Mouse (Mus musculus): ENCODE measurements around the gene Stk19.

Stk19 gene

GRCm38 (mm10) chr17:34836856-34837221 is at the start of gene Stk19, which contains the start of gene Dxo:
TSS of gene Stk19 (minus strand) at chr17:34836945.
TSS of gene Dxo (plus strand) at chr17:34837019.
- DNase-seq (ENCODE audit: low spot score), result peak; percentile 97

- DNase-seq (ENCODE audit: low spot score), result no peak
Measured at GRCm38 (mm10) chr17:34885615-34886014, 48.9 kb upstream of the Stk19 start.

GRCm38 (mm10) chr17:34884704-34885103 is 48.0 kb upstream of the Stk19 start:
- no peak for DNase-seq (ENCODE audit: low spot score)

GRCm38 (mm10) chr17:34883332-34883731 is 46.6 kb upstream of the Stk19 start:
- DNase-seq (ENCODE audit: low spot score), result no peak

- no peak for DNase-seq (ENCODE audit: low spot score)
Measured at GRCm38 (mm10) chr17:34881683-34882310, 45.1 kb upstream of the Stk19 start, which contains the start of gene Gm20547. TSS of gene Gm20547 (minus strand) at chr17:34882042.

- no peak for DNase-seq (ENCODE audit: low spot score)
Measured at GRCm38 (mm10) chr17:34881166-34881565, 44.4 kb upstream of the Stk19 start.

- DNase-seq (ENCODE audit: low spot score), result no peak
Measured at GRCm38 (mm10) chr17:34879336-34879879, 42.7 kb upstream of the Stk19 start, which contains the start of gene Zbtb12. TSS of gene Zbtb12 (plus strand) at chr17:34879483.

GRCm38 (mm10) chr17:34874321-34874720 is 37.6 kb upstream of the Stk19 start:
- no peak for DNase-seq (ENCODE audit: low spot score)

- DNase-seq (ENCODE audit: low spot score), result no peak
Measured at GRCm38 (mm10) chr17:34865981-34866380, 29.2 kb upstream of the Stk19 start.

GRCm38 (mm10) chr17:34862416-34863081 is 25.8 kb upstream of the Stk19 start, which contains the start of gene Cfb:
TSS of gene Cfb (minus strand) at chr17:34862518.
- no peak for DNase-seq (ENCODE audit: low spot score)

- DNase-seq (ENCODE audit: low spot score), result no peak
Measured at GRCm38 (mm10) chr17:34861704-34862415, 25.1 kb upstream of the Stk19 start.

GRCm38 (mm10) chr17:34860514-34860913 is 23.8 kb upstream of the Stk19 start:
- no peak for DNase-seq (ENCODE audit: low spot score)

GRCm38 (mm10) chr17:34858670-34859069 is 21.9 kb upstream of the Stk19 start:
- DNase-seq (ENCODE audit: low spot score), result no peak

- peak; percentile 76 for DNase-seq (ENCODE audit: low spot score)
Measured at GRCm38 (mm10) chr17:34855825-34856224, 19.1 kb upstream of the Stk19 start.

GRCm38 (mm10) chr17:34854761-34855160 is 18.0 kb upstream of the Stk19 start:
- no peak for DNase-seq (ENCODE audit: low spot score)

- no peak for DNase-seq (ENCODE audit: low spot score)
Measured at GRCm38 (mm10) chr17:34853511-34853910, 16.8 kb upstream of the Stk19 start.

- no peak for DNase-seq (ENCODE audit: low spot score)
Measured at GRCm38 (mm10) chr17:34850517-34851125, 13.9 kb upstream of the Stk19 start.

GRCm38 (mm10) chr17:34849722-34850516 is 13.2 kb upstream of the Stk19 start, which contains the start of the genes Skiv2l and Nelfe:
TSS of gene Skiv2l (minus strand) at chr17:34850210.
TSS of gene Nelfe (plus strand) at chr17:34850391.
- peak; percentile 99 for DNase-seq (ENCODE audit: low spot score)

GRCm38 (mm10) chr17:34847615-34848014 is 10.9 kb upstream of the Stk19 start:
- no peak for DNase-seq (ENCODE audit: low spot score)

- no peak for DNase-seq (ENCODE audit: low spot score)
Measured at GRCm38 (mm10) chr17:34847192-34847591, 10.4 kb upstream of the Stk19 start.

GRCm38 (mm10) chr17:34844884-34845283 is 8.1 kb upstream of the Stk19 start:
- DNase-seq (ENCODE audit: low spot score), result no peak

Measured in testis, postnatal 10 days (tissue).